Mouse (Mus musculus): ENCODE results near the gene Tas2r120. TPM values are rescaled to one million over a fixed set of nuclear protein-coding genes. Genes with fewer than 3 reads are reported as not detected.

Gene Tas2r120
- total RNA-seq (2023), result not detected

DNA sequence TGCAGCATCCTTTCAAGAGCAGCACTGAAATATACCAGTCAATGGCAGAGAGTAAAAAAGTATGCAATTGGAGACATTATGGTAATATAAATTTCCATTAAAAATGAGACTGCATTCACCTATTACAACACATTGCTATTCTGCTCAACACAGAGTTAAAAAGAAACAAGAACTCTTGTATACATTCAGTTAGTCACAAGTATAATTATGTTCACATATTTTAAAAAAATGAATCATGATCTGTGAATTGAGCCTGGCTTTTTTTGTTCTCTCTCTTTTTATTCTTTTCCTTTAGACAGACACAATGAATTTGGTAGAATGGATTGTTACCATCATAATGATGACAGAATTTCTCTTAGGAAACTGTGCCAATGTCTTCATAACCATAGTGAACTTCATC is at the start of gene Tas2r120:
Tas2r120 (plus strand) TSS at position 301 of the 400 bp plus-strand sequence.

DNA sequence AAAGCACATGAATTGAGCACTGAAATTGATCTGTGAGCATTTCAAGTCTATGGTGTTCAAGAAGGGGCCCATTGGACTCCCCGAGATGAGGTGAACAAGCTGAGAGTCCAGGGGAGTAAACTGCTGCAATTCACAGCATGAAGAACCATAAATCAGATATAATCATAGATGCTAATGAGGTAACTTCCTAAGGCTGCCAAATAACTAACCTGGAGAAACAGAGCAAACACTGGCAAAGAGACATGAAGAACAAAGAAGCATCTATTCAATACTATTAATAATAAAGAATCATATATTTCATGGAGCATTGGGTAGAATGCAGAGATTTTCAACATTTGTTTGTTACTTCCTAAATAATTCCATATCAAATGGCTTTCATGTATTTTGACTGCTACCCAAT is 5.3 kb upstream of the Tas2r120 start, which contains the start of gene A630073D07Rik:
A630073D07Rik (minus strand) TSS at position 101 of the 400 bp plus-strand sequence.

DNA sequence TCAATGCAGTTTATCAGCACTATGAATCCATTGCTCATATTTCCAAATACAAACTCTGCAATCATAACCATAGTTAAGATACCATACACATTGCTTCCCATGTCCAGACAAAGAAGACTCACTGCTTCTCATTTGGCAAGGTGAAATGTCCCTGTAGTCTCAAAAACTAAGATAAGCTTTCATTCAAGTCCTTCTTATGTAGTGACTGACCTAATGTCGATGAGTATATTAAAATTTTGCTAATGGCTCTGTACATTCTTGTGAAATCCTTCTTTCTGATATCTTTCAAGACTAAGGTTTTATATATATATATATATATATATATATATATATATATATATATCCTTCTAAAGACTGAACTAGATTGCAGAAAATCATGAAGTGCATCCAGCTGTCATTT is 44.2 kb downstream of the Tas2r120 start, which contains the start of gene Tas2r121:
Tas2r121 (minus strand) TSS at position 101 of the 400 bp plus-strand sequence.

Other genes starting within 250 kb of the Tas2r120 start
- not detected for gene Prh1, start 87.1 kb upstream of the Tas2r120 start, total RNA-seq (2023)
- gene Prp2, start 61.0 kb upstream of the Tas2r120 start, total RNA-seq (2023), result not detected
- not detected for gene A630073D07Rik, start 5.4 kb upstream of the Tas2r120 start, total RNA-seq (2023)
- not detected for gene Tas2r121, start 44.1 kb downstream of the Tas2r120 start, total RNA-seq (2023)
- not detected for gene Tas2r122, start 55.0 kb downstream of the Tas2r120 start, total RNA-seq (2023)
- gene Tas2r115, start 81.1 kb downstream of the Tas2r120 start, total RNA-seq (2023), result not detected
- gene Tas2r124, start 97.8 kb downstream of the Tas2r120 start, total RNA-seq (2023), result not detected
- gene Tas2r102, start 105.2 kb downstream of the Tas2r120 start, total RNA-seq (2023), result not detected
- gene Tas2r136, start 121.2 kb downstream of the Tas2r120 start, total RNA-seq (2023), result not detected
- gene Tas2r117, start 145.9 kb downstream of the Tas2r120 start, total RNA-seq (2023), result not detected
- gene Tas2r123, start 190.2 kb downstream of the Tas2r120 start, total RNA-seq (2023), result not detected
- gene Tas2r116, start 198.5 kb downstream of the Tas2r120 start, total RNA-seq (2023), result not detected
- not detected for gene Tas2r110, start 211.1 kb downstream of the Tas2r120 start, total RNA-seq (2023)
- not detected for gene Tas2r113, start 236.1 kb downstream of the Tas2r120 start, total RNA-seq (2023)

Measured in monocyte, adult 59 days (primary cell).